Mouse (Mus musculus) hindbrain, embryonic 14.5 days (tissue): ENCODE measurements around the gene Tmem189. TPM values are rescaled to one million over a fixed set of nuclear protein-coding genes. Genes with fewer than 3 reads are reported as not detected.

ENCODE experiments used
- ATAC-seq: fragments of 200-750 bp; cut with Nextera tagmentation; 2 replicates; pipeline ENCODE4 v1.8.0; 2017; ENCODE audit warnings: moderate number of reproducible peaks, mild to moderate bottlenecking, moderate TSS enrichment, moderate library complexity; ENCODE audit not compliant: low FRiP score
- DNase-seq: peaks from one replicate; pipeline ENCODE4 v3.0.0-alpha.2; 2015; ENCODE audit warnings: low spot score
- H3K27ac ChIP-seq: fragments of 300-500 bp; sonication (generic); 2 replicates; pipeline ENCODE4 v1.5.1; 2014; ENCODE audit warnings: mild to moderate bottlenecking, moderate library complexity
- H3K27me3 ChIP-seq: fragments of 300-500 bp; sonication (generic); 2 replicates; pipeline ENCODE4 v1.6.1; 2014; ENCODE audit warnings: mild to moderate bottlenecking, low read length, mixed read lengths; ENCODE audit not compliant: control insufficient read depth, insufficient read depth
- H3K36me3 ChIP-seq: fragments of 300-500 bp; sonication (generic); replicated peaks from 2 replicates; pipeline ENCODE4 v1.6.1; 2014; ENCODE audit not compliant: control insufficient read depth, insufficient read depth
- H3K4me1 ChIP-seq: fragments of 300-500 bp; sonication (generic); replicated peaks from 2 replicates; pipeline ENCODE4 v1.6.1; 2014; ENCODE audit warnings: antibody characterized with exemption, low read length, mixed read lengths; ENCODE audit not compliant: control insufficient read depth, insufficient read depth
- H3K4me2 ChIP-seq: fragments of 300-500 bp; sonication (generic); replicated peaks from 2 replicates; pipeline ENCODE4 v1.6.1; 2014; ENCODE audit warnings: mild to moderate bottlenecking, moderate library complexity
- H3K4me3 ChIP-seq: fragments of 300-500 bp; sonication (generic); replicated peaks from 2 replicates; pipeline ENCODE4 v1.5.1; 2014; ENCODE audit warnings: mild to moderate bottlenecking, low read length
- H3K9ac ChIP-seq: fragments of 300-500 bp; sonication (generic); 2 replicates; pipeline ENCODE4 v1.6.1; 2014
- H3K9me3 ChIP-seq: fragments of 300-500 bp; sonication (generic); 2 replicates; pipeline ENCODE4 v1.6.1; 2016; ENCODE audit warnings: low read length; ENCODE audit not compliant: control insufficient read depth
- WGBS: fragments of 180-500 bp; shearing (Covaris S2); extraction: QIAGEN DNeasy Blood & Tissue Kit; methylation state at CpG from one replicate; pipeline ENCODE4 v1.1.7; 2014; 5-methylcytosine and 5-hydroxymethylcytosine counted together
- polyA plus RNA-seq: library from polyadenylated mRNA; unstranded; fragments of >200 nt; fragmentation: Nextera tagmentation; extraction: Ambion mirVana; gene quantifications from 2 replicates; pipeline ENCODE4 v1.2.1, GENCODE M21; 2014

Tmem189 gene
- polyA plus RNA-seq, 1 experiment from 2014 or later, result 33.9 TPM

DNA sequence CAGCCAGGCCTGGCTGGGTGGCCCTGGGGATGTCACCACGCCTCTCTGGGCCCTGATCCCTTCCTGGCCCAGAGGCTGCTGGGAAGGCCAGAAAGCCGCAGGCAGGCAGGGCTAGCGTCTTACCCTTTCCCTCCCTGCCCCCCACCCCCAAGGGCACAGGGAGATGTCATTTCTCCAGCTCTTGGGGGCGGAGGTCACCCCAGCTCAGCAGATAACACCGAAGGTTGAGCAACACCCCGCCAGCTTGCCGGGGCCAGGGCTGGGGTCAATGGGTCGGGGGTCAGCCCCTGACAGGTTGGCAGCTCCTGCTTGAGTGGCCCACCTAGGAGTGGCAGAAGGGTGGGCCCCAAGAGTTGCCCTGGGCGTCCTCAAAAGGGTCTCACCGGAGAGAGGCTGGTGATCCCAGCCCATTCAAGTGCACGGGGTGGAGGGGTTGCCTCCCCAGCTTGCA lies 1.9 kb downstream of the Tmem189 start:
- 55% methylated on average over 11 of the region's 11 CpGs for WGBS
- no peak for ATAC-seq
- Histone ChIP-seq H3K4me3 (no peak overlapping the region), H3K27me3 (peaks cover 58% of the 10 kb centered on the region), H3K27ac (no peak overlapping the region), H3K9me3 (no peaks in the 10 kb centered on the region), H3K9ac (no peak overlapping the region), H3K4me2 (no peak overlapping the region), H3K36me3 (no peaks in the 10 kb centered on the region), H3K4me1 (peaks cover 3% of the 10 kb centered on the region; the same call in 1 of the 2 replicates)
- DNase-seq, result no peak

- H3K9me3 ChIP-seq, result no peaks in the 10 kb centered on the region
- WGBS, result 77% methylated on average over 4 of the region's 4 CpGs
- H3K4me2 ChIP-seq, result no peak overlapping the region
- peaks cover 57% of the 10 kb centered on the region for H3K27me3 ChIP-seq
- H3K9ac ChIP-seq, result no peak overlapping the region
- no peak overlapping the region for H3K4me3 ChIP-seq
- no peak for DNase-seq
- H3K27ac ChIP-seq, result no peak overlapping the region
- H3K36me3 ChIP-seq, result no peaks in the 10 kb centered on the region
- H3K4me1 ChIP-seq, result peaks cover 3% of the 10 kb centered on the region; the same call in 1 of the 2 replicates
- ATAC-seq, result no peak
Measured at GRCm38 (mm10) chr2:167687250-167687586, 2.4 kb downstream of the Tmem189 start.

- Histone ChIP-seq H3K36me3 (no peaks in the 10 kb centered on the region), H3K4me2 (no peak overlapping the region), H3K27me3 (peaks cover 51% of the 10 kb centered on the region), H3K27ac (no peak overlapping the region), H3K4me1 (peaks cover 3% of the 10 kb centered on the region; the same call in 1 of the 2 replicates), H3K4me3 (no peak overlapping the region), H3K9me3 (no peaks in the 10 kb centered on the region), H3K9ac (no peak overlapping the region)
- ATAC-seq (no peak), DNase-seq (no peak)
- WGBS, result 80% methylated on average over 16 of the region's 16 CpGs
Measured at GRCm38 (mm10) chr2:167686382-167687249, 3.0 kb downstream of the Tmem189 start.

- ATAC-seq, result no peak
- Histone ChIP-seq H3K9me3 (no peaks in the 10 kb centered on the region), H3K4me1 (peaks cover 3% of the 10 kb centered on the region; the same call in 1 of the 2 replicates), H3K36me3 (no peaks in the 10 kb centered on the region), H3K4me3 (no peak overlapping the region), H3K4me2 (no peak overlapping the region), H3K9ac (no peak overlapping the region), H3K27ac (no peak overlapping the region), H3K27me3 (peaks cover 44% of the 10 kb centered on the region)
- 87% methylated on average over 3 of the region's 3 CpGs for WGBS
- no peak for DNase-seq
Measured at GRCm38 (mm10) chr2:167685865-167686264, 3.8 kb downstream of the Tmem189 start.

DNA sequence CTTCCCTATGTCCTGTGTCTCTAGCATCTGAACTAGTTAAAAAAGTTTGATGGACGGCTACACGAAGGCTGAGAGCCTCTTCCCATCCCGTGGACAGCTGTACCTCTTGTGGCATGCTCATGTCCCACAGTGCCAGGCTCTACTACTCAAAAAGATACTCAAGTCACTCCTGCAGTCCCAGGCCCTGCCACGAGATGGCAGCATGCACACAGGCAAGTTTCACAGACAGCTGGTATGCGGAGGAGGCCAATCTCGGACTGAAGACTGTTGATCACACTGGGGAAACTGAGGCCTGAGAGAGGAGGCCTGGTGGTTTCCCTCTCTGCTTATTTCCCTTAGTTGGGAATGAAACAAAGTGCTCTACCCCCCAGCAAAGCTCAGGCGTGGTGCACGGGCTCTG lies 4.5 kb downstream of the Tmem189 start:
- DNase-seq (peak; percentile 100), ATAC-seq (no peak)
- Histone ChIP-seq H3K36me3 (no peaks in the 10 kb centered on the region), H3K4me2 (no peak overlapping the region), H3K4me1 (peaks cover 3% of the 10 kb centered on the region; the same call in 1 of the 2 replicates), H3K9me3 (no peaks in the 10 kb centered on the region), H3K4me3 (no peak overlapping the region), H3K27ac (no peak overlapping the region), H3K27me3 (peaks cover 36% of the 10 kb centered on the region), H3K9ac (no peak overlapping the region)
- 8% methylated on average over 8 of the region's 8 CpGs for WGBS

DNA sequence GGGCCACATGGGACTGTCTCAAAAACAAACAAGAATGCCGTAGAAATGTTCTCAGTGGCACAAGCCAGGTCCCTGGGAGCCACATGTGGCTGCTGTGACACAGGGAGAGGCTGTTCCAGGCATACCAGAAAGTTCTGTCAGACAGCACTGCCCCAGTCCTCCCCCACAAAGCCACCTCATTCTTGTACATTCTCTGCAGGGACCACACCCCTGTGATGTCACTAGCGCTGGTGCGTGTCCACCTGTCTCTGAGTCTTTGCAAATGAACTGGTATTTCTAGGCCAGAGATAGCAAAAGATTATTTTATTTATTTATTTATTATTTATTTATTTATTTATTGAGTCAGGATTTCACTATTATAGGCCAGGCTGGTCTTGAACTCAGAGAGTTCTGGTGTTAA lies 5.9 kb downstream of the Tmem189 start:
- H3K9ac ChIP-seq, result no peak overlapping the region
- DNase-seq, result no peak
- no peak overlapping the region for H3K27ac ChIP-seq
- H3K36me3 ChIP-seq, result no peaks in the 10 kb centered on the region
- H3K27me3 ChIP-seq, result peaks cover 22% of the 10 kb centered on the region
- no peak overlapping the region for H3K4me3 ChIP-seq
- no peak overlapping the region for H3K4me2 ChIP-seq
- WGBS, result 86% methylated on average over 3 of the region's 3 CpGs
- H3K4me1 ChIP-seq, result 0 out of 2 replicates have a peak, but pooled peaks cover 3% of the 10 kb centered on the region
- H3K9me3 ChIP-seq, result no peaks in the 10 kb centered on the region
- no peak for ATAC-seq

DNA sequence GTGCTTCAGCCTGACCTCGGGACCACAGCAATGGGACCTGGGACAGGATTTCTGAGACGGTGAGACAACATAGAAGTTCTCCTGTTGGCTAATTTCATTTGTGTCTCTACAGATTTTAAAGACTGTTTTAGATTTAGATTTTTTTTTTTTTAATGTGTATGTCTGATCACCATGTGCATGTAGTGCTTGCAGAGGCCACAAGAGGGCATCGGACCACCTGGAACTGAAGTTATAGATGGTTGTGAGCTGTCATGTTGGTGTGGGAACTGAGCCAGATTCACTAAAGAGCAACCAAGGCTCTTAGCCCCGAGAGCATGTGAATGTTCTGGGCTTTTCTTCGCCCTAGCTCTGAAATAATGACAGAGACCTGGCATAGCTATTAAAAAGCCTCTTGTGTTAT lies 9.0 kb downstream of the Tmem189 start:
- Histone ChIP-seq H3K4me2 (no peak overlapping the region), H3K36me3 (no peaks in the 10 kb centered on the region), H3K4me1 (no peaks in the 10 kb centered on the region), H3K27me3 (no peaks in the 10 kb centered on the region; the same call in 1 of the 2 replicates), H3K9ac (no peak overlapping the region), H3K9me3 (no peaks in the 10 kb centered on the region), H3K27ac (no peak overlapping the region), H3K4me3 (no peak overlapping the region)
- DNase-seq, result no peak
- ATAC-seq, result no peak
- 49% methylated on average over 5 of the region's 5 CpGs for WGBS

GRCm38 (mm10) chr2:167679902-167680430 lies 9.7 kb downstream of the Tmem189 start:
- DNase-seq (peak; percentile 85), ATAC-seq (peak; percentile 61; the same call in 1 of the 2 replicates)
- Histone ChIP-seq H3K4me1 (no peaks in the 10 kb centered on the region), H3K4me3 (no peak overlapping the region), H3K27ac (no peak overlapping the region), H3K27me3 (no peaks in the 10 kb centered on the region), H3K9me3 (no peaks in the 10 kb centered on the region), H3K4me2 (no peak overlapping the region), H3K9ac (no peak overlapping the region), H3K36me3 (no peaks in the 10 kb centered on the region)
- 3% methylated on average over 13 of the region's 13 CpGs for WGBS

DNA sequence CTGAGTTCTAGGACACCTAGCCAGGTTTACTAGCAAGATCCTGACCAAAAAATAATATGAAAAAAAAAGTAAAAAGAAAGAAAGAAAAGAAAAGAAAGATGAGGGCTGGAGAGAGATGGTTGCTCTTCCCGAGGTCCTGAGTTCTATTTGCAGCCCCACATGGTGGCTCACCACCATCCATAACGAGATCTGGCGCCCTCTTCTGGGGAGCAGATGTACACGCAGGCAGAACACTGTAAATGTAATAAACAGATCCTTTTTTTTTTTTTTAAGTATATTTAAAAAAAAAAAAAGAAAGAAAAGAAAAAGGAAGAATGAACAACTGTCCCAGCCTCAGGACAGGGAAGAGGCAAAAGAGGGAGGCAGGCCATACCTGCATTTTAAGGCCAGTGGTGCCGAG lies 11.0 kb downstream of the Tmem189 start:
- Histone ChIP-seq H3K36me3 (no peaks in the 10 kb centered on the region), H3K9me3 (no peaks in the 10 kb centered on the region), H3K4me3 (no peak overlapping the region), H3K9ac (no peak overlapping the region), H3K27ac (no peak overlapping the region), H3K27me3 (no peaks in the 10 kb centered on the region), H3K4me2 (no peak overlapping the region), H3K4me1 (no peaks in the 10 kb centered on the region)
- ATAC-seq (no peak), DNase-seq (no peak)
- WGBS, result 46% methylated on average over 5 of the region's 5 CpGs
